Mouse (Mus musculus) embryonic fibroblast, embryonic 13.5 days (primary cell): Measurements from ENCODE around the gene Cep41.

Source experiments
- CTCF ChIP-seq: IDR thresholded peaks from 2 replicates; pipeline ENCODE4 v1.5.1; 2011; ENCODE audit warnings: mild to moderate bottlenecking, control low read depth, low read length, moderate library complexity, borderline replicate concordance; ENCODE audit not compliant: insufficient read depth
- POLR2A ChIP-seq: IDR thresholded peaks from 2 replicates; pipeline ENCODE4 v1.6.1; 2011; ENCODE audit warnings: low read depth, mild to moderate bottlenecking, control low read depth, low read length, moderate library complexity

DNA sequence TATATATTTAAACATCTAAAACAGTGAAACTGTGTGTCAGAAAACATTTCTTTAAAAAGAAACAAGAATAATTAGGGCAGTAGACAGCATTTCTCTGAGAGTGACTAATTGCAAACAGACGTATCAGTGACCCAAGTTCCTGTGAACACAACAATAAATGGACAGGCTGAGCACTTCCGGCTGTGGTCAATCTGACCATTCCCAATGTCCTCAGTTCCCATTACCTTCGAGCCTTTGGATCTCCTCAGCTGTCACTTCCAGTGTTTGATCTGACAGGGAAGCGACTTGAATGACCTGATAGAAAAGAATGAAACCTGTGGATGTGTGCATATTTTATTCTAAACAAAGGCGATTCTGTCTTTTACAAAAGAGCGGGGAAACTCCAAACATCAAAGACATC is 27.5 kb downstream of the Cep41 start:
- TF ChIP-seq CTCF (no peak), POLR2A (no peak)
